Mouse (Mus musculus): ENCODE data around the gene Epha6. TPM values are rescaled to one million over a fixed set of nuclear protein-coding genes. Genes with fewer than 3 reads are reported as not detected.

The Epha6 gene
- polyA plus RNA-seq, 1 experiment from 2014 or later = 0.46 TPM

- Histone ChIP-seq H3K36me3 (no peaks in the 10 kb centered on the region), H3K27ac (no peak overlapping the region), H3K4me1 (no peaks in the 10 kb centered on the region), H3K27me3 (ENCODE audit: insufficient read depth, poor library complexity, severe bottlenecking) (no peaks in the 10 kb centered on the region), H3K4me3 (no peak overlapping the region), H3K9me3 (no peaks in the 10 kb centered on the region)
- 58% methylated on average over 2 of the region's 2 CpGs for WGBS
- no peak for DNase-seq (ENCODE audit: low spot score)
Measured at GRCm38 (mm10) chr16:59643766-59644165, 961.6 kb downstream of the Epha6 start.

GRCm38 (mm10) chr16:59639985-59640384 lies 965.3 kb downstream of the Epha6 start:
- H3K9me3 ChIP-seq = no peaks in the 10 kb centered on the region
- no peaks in the 10 kb centered on the region for H3K36me3 ChIP-seq
- no peaks in the 10 kb centered on the region for H3K4me1 ChIP-seq
- no peak overlapping the region for H3K4me3 ChIP-seq
- WGBS = 85% methylated on average over 3 of the region's 3 CpGs
- DNase-seq (ENCODE audit: low spot score) = no peak
- no peaks in the 10 kb centered on the region for H3K27me3 ChIP-seq (ENCODE audit: insufficient read depth, poor library complexity, severe bottlenecking)
- no peak overlapping the region for H3K27ac ChIP-seq

GRCm38 (mm10) chr16:59639102-59639691 lies 966.1 kb downstream of the Epha6 start, which contains the start of gene Arl6:
Gene Arl6, minus strand, starts transcription at chr16:59639391.
- DNase-seq (ENCODE audit: low spot score) = peak; percentile 96
- Histone ChIP-seq H3K4me3 (peak within 1 kb of the TSS; percentile 72), H3K9me3 (no peaks in the 10 kb centered on the region), H3K4me1 (no peaks in the 10 kb centered on the region), H3K27me3 (ENCODE audit: insufficient read depth, poor library complexity, severe bottlenecking) (no peaks in the 10 kb centered on the region), H3K27ac (peak within 1 kb of the TSS; percentile 94), H3K36me3 (no peaks in the 10 kb centered on the region)
- WGBS = under 1% methylated on average over 46 of the region's 46 CpGs

- no peak for DNase-seq (ENCODE audit: low spot score)
- Histone ChIP-seq H3K36me3 (peaks cover 9% of the 10 kb centered on the region; the same call in 1 of the 2 replicates), H3K9me3 (no peaks in the 10 kb centered on the region), H3K4me1 (no peaks in the 10 kb centered on the region), H3K4me3 (no peak overlapping the region), H3K27me3 (ENCODE audit: insufficient read depth, poor library complexity, severe bottlenecking) (no peaks in the 10 kb centered on the region), H3K27ac (no peak overlapping the region)
- WGBS = 81% methylated on average over 2 of the region's 2 CpGs
Measured at GRCm38 (mm10) chr16:59634598-59634997, 970.7 kb downstream of the Epha6 start.

GRCm38 (mm10) chr16:59621554-59621953 lies 983.8 kb downstream of the Epha6 start:
- DNase-seq (ENCODE audit: low spot score) = no peak
- no peak overlapping the region for H3K27ac ChIP-seq
- H3K4me3 ChIP-seq = no peak overlapping the region
- no peaks in the 10 kb centered on the region for H3K4me1 ChIP-seq
- H3K27me3 ChIP-seq (ENCODE audit: insufficient read depth, poor library complexity, severe bottlenecking) = no peaks in the 10 kb centered on the region
- 90% methylated on average over 2 of the region's 2 CpGs for WGBS
- H3K36me3 ChIP-seq = no peaks in the 10 kb centered on the region
- H3K9me3 ChIP-seq = no peaks in the 10 kb centered on the region

- H3K36me3 ChIP-seq = peaks cover 4% of the 10 kb centered on the region; the same call in 1 of the 2 replicates
- no peak overlapping the region for H3K27ac ChIP-seq
- H3K27me3 ChIP-seq (ENCODE audit: insufficient read depth, poor library complexity, severe bottlenecking) = no peaks in the 10 kb centered on the region
- no peaks in the 10 kb centered on the region for H3K9me3 ChIP-seq
- H3K4me3 ChIP-seq = no peak overlapping the region
- 23% methylated on average over 3 of the region's 3 CpGs for WGBS
- no peaks in the 10 kb centered on the region for H3K4me1 ChIP-seq
- no peak for DNase-seq (ENCODE audit: low spot score)
Measured at GRCm38 (mm10) chr16:59617167-59617566, 988.2 kb downstream of the Epha6 start.

GRCm38 (mm10) chr16:59615675-59616074 lies 989.7 kb downstream of the Epha6 start:
- Histone ChIP-seq H3K36me3 (peaks cover 7% of the 10 kb centered on the region; the same call in 1 of the 2 replicates), H3K27me3 (ENCODE audit: insufficient read depth, poor library complexity, severe bottlenecking) (no peaks in the 10 kb centered on the region), H3K4me3 (no peak overlapping the region), H3K9me3 (no peaks in the 10 kb centered on the region), H3K27ac (no peak overlapping the region), H3K4me1 (no peaks in the 10 kb centered on the region)
- DNase-seq (ENCODE audit: low spot score) = no peak
- WGBS = 76% methylated on average over 3 of the region's 3 CpGs

- WGBS = 79% methylated on average over 1 of the region's 1 CpGs
- H3K27ac ChIP-seq = no peak overlapping the region
- no peak for DNase-seq (ENCODE audit: low spot score)
- no peaks in the 10 kb centered on the region for H3K27me3 ChIP-seq (ENCODE audit: insufficient read depth, poor library complexity, severe bottlenecking)
- H3K36me3 ChIP-seq = peaks cover 7% of the 10 kb centered on the region; the same call in 1 of the 2 replicates
- no peaks in the 10 kb centered on the region for H3K9me3 ChIP-seq
- H3K4me3 ChIP-seq = no peak overlapping the region
- H3K4me1 ChIP-seq = no peaks in the 10 kb centered on the region
Measured at GRCm38 (mm10) chr16:59610750-59611149, 994.6 kb downstream of the Epha6 start.

GRCm38 (mm10) chr16:59604078-59604781 lies 1001.1 kb downstream of the Epha6 start:
- DNase-seq (ENCODE audit: low spot score) = no peak
- Histone ChIP-seq H3K27me3 (ENCODE audit: insufficient read depth, poor library complexity, severe bottlenecking) (no peaks in the 10 kb centered on the region), H3K27ac (no peak overlapping the region), H3K4me3 (no peak overlapping the region), H3K36me3 (no peaks in the 10 kb centered on the region), H3K9me3 (no peaks in the 10 kb centered on the region), H3K4me1 (0 out of 2 replicates have a peak, but pooled peaks cover 7% of the 10 kb centered on the region)
- WGBS = 72% methylated on average over 15 of the region's 15 CpGs

Small RNA genes lying within 50 kb of the gene (microRNA-seq; reads per million reads assigned to microRNA genes)
- gene Gm24755 = not detected
